In genomic region chr6:47649451-47649931, GRCm38 (mm10) we compare ENCODE assay signal across 9 mouse cellular contexts. TPM values are rescaled to one million over a fixed set of nuclear protein-coding genes. Genes with fewer than 3 reads are reported as not detected.
DNase-seq lines count a peak whose midpoint lies in the region; ATAC-seq and TF ChIP-seq lines count a peak whose summit lies in the region.
"Had no signal": no experiment of that assay in that cellular context is flagged by ENCODE, and none has a peak within 500 bp of the region (broad histone marks: within the 10 kb centered on the region; RNA-seq: fewer than 3 reads in every experiment).

No protein-coding gene starts in this region.

- no peak overlapping the region for H3K4me3 ChIP-seq in intestine, postnatal 0 days (ENCODE audit: low read depth, low read length)

- no peak for ATAC-seq in frontal cortex, adult (ENCODE audit: low TSS enrichment)
- ATAC-seq in intestine, postnatal 0 days, result no peak

- H3K9me3 ChIP-seq in intestine, postnatal 0 days (ENCODE audit: control insufficient read depth), result no peaks in the 10 kb centered on the region

- H3K4me2 ChIP-seq in intestine, postnatal 0 days (replicated peaks; ENCODE audit: low read depth), result no peak overlapping the region

- no peaks in the 10 kb centered on the region for H3K4me1 ChIP-seq in intestine, postnatal 0 days (replicated peaks; ENCODE audit: control insufficient read depth, insufficient read depth, low read length)

- H3K9ac ChIP-seq in intestine, postnatal 0 days (ENCODE audit: low read depth, low read length), result no peak overlapping the region

- DNase-seq in frontal cortex, postnatal 10 days (ENCODE audit: low spot score in 2 of 2), result peak; percentile 26 to 27
- DNase-seq in thymus, adult 18-20 months, result peak; percentile 9 to 11
- no peak for DNase-seq in thymus, postnatal 25 days
- peak; percentile 8 to 14 for DNase-seq in heart, postnatal 10 days
- peak; percentile 8 for DNase-seq in right cerebral cortex, postnatal 25 days
- no peak for DNase-seq in lung, postnatal 14 days

- WGBS in intestine, postnatal 0 days, result 68% methylated on average over 5 of the region's 5 CpGs

- no peak overlapping the region for H3K27ac ChIP-seq in intestine, postnatal 0 days (ENCODE audit: low read depth, low read length)

- H3K36me3 ChIP-seq in intestine, postnatal 0 days (ENCODE audit: control insufficient read depth, insufficient read depth), result no peaks in the 10 kb centered on the region

- no peaks in the 10 kb centered on the region for H3K27me3 ChIP-seq in intestine, postnatal 0 days (replicated peaks; ENCODE audit: control insufficient read depth, insufficient read depth, low read length)
- H3K27me3 ChIP-seq: CH12.LX had no signal

- intact Hi-C loops in heart, postnatal 10 days (cut with DNase I), result no loop called here

- TF ChIP-seq CTCF in intestine, postnatal 0 days (IDR thresholded peaks at IDR 0.05; ENCODE audit: low read depth), result no peak

RNA-seq across cellular contexts. Expression of gene Ezh2, which starts 54.4 kb away (rescaled TPM):
- total RNA-seq in heart, postnatal 10 days (2021), result 10 to 100 TPM; 35.7 to 41.9 TPM
- 38.7 and 40.7 TPM in 2 replicates for polyA plus RNA-seq in intestine, postnatal 0 days (2015; fragmentation: Nextera tagmentation; extraction: Ambion mirVana)

Comparison
In these comparisons a context has a peak if more than half of its experiments do, and no peak if none do; other contexts are left out.
1. DNase-seq: peak in frontal cortex, postnatal 10 days (2 of 2), thymus, adult 18-20 months (2 of 2), heart, postnatal 10 days (2 of 2) and right cerebral cortex, postnatal 25 days (single experiment); none in thymus, postnatal 25 days (single experiment) and lung, postnatal 14 days (single experiment).